Mouse (Mus musculus): Measurements from ENCODE around the gene Hsph1.

Hsph1 gene

DNA sequence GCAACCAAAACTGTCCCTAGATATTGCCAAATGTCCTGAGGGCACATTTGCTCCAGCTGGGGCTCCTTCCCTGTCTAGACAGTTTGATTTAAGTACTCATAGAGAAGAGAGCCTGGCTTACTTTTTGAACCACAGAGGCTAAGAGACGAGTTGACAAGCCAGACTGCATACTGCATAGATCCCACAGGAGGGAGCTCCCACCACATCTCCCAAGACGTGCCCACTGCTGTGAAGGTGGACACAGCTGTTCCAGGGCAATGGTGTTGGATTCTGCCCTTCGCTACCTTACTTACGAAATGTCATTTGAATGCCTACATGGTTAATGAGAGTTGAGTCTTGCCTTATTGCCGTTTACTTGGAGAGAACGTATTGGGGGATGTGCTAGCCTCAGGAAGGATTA, 6.2 kb upstream of the Hsph1 start:
- DNase-seq (ENCODE audit: low spot score in 2 of 2): no peak

GRCm38 (mm10) chr5:149641277-149641892, 5.2 kb upstream of the Hsph1 start:
- no peak for DNase-seq (ENCODE audit: low spot score in 2 of 2)

DNA sequence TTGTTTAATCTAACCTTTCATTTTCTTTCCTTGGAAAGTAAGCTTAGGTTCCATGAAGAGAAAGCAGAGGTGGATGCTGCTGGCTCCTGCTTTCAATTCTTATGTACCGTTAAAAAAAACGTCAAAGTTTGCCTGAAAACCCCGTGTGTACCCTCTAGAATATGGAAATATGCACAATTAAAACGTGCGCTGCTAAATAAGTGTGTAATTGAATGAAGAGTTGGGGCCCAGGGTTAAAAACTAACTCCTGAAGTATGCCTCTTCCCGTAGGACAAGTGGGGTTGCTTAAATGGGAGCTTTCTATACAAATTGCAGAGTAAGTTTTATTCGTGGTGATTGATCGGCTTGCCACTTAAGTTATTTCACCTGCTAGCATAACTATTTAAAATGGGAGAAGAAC, 1.1 kb upstream of the Hsph1 start:
- DNase-seq (ENCODE audit: low spot score in 2 of 2): no peak

DNA sequence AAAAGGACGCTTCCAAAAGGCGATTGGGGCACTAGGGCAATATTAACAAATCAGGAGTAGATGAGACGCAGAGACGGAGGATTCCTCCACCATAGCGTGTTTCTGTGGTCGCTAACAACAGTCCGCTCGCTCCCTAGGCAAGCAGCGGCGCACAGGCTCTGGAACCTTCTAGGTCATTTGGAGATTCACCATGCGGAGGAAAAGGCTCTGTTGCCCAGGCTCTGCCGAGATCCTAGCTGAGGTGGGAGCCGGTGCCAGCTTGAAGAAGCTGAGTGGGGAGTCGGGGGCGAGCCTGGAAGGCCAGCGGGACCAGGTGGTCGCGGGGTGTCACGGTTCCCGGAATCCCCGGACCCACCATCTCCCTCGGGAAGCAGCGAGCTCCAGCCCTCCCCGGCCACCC, 620 bp downstream of the Hsph1 start:
- DNase-seq (ENCODE audit: low spot score in 2 of 2): peak in 1 of 2 experiments; percentile 23

GRCm38 (mm10) chr5:149634409-149635035, 1.7 kb downstream of the Hsph1 start:
- DNase-seq (ENCODE audit: low spot score in 2 of 2): no peak

GRCm38 (mm10) chr5:149625547-149625946, 10.6 kb downstream of the Hsph1 start:
- DNase-seq (ENCODE audit: low spot score in 2 of 2): no peak

DNA sequence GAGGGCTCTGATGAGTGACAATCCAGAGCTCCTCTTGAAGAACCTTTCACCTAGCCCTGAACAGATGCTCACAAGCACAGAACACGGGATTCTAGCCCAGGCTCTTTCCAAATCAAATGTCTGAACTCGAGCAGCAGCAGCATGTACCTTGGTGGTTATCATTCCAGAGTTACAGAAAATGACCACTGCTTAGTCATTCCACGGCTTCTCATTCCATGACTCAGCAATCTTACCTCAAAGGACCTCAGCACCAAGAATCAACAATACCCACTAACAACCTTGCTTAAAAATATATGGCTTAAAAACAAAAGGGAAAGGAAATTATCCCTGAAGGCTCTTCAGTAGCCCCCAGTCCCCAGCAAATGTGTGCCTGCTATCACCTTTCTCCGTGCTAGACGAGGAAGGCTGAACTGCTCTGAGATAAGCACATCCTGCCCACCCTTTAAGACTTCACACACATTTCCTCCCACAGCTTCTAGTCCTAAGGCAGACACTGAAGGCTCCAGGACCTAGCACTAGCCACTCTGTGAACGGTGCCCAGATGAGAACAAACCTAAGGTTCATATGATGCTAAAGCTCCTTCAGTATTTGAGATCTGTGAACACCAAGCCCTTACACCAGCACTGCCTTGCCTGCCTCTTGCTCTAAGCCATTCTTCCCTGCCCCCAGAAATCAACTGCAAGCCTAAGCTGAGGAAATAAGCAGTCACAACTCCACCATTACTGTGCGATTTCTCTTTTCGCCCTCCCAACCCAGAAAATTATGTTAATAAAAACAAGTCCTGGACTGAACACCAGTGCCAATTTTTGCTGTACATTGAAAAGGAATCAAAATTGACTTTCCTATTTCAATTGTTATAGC, 12.1 kb downstream of the Hsph1 start:
- DNase-seq (ENCODE audit: low spot score in 2 of 2): no peak

- no peak for DNase-seq (ENCODE audit: low spot score in 2 of 2)
These were observed 13.5 kb downstream of the Hsph1 start for GRCm38 (mm10) chr5:149622644-149623043.

- DNase-seq (ENCODE audit: low spot score in 2 of 2): no peak
These were observed 14.0 kb downstream of the Hsph1 start for GRCm38 (mm10) chr5:149622152-149622551.

DNA sequence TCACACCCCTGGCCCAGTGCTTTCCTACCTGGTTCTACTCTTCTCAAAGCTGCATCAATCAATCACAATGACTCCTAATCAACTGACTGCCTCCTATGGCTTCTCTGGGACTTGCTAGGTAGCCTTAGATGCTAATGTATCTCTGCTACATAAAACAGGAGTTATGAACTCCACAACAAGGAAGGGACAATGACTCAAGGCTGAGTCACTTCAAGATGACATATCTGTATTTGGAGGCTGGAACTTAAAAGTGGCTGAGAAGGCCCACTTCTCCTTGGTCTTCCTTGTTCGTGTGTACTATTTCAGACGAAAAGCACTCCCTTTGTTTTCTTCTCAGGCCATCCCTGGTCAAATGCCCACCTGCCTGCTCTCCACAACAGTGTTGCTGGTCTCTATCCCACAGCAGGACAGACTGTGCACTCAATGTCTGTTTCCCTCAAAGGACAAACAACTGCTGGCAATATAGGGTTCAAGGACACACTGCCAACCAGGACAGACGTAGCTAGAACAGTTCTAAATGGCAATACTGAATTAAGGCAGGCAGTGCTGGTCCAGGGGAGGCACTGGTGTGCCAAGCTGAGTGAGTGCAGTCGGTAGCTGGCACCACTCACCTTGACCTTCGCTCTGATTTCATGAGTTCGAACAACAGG, 18.3 kb downstream of the Hsph1 start:
- DNase-seq (ENCODE audit: low spot score in 2 of 2): no peak

GRCm38 (mm10) chr5:149616817-149617216, 19.4 kb downstream of the Hsph1 start:
- DNase-seq (ENCODE audit: low spot score in 2 of 2): no peak

GRCm38 (mm10) chr5:149616138-149616537, 20.0 kb downstream of the Hsph1 start:
- no peak for DNase-seq (ENCODE audit: low spot score in 2 of 2)

- DNase-seq (ENCODE audit: low spot score in 2 of 2): no peak
These were observed 23.4 kb downstream of the Hsph1 start for GRCm38 (mm10) chr5:149612740-149613139.

- no peak for DNase-seq (ENCODE audit: low spot score in 2 of 2)
These were observed 24.0 kb downstream of the Hsph1 start for GRCm38 (mm10) chr5:149612165-149612518.

DNA sequence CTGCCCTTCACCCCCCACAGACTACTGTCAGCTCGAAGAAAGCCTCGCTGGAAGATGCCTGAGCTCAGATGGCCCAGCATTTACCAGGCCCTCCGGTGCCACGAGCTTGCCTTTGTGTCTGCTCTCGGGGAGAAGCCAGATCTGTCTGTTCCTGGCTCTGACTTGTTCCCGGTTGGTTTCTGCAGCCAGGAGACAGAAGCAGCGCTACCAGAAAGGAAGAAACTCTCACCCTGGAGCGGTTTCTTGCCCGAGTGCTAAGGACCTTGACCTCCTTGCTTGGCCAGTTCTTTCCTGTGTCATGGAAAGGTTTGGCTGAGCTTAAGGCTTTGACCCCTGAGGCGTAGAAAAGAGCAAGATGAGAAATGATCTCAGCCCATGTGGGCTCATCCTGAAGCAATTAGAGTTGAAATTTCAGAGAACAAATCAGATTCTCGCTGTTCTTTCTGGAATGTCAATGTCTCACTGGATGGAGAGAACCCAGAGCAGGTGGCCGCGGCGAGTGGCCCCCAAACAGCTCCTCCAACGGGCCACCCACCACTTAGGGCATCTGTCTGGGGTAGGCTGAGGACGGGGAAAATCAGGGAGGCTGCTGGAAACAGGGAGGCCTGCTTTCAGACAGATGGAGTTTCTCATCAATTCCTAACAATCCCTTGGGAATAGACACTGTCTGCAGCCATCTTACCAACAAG, 24.6 kb downstream of the Hsph1 start:
- DNase-seq (ENCODE audit: low spot score in 2 of 2): no peak

DNA sequence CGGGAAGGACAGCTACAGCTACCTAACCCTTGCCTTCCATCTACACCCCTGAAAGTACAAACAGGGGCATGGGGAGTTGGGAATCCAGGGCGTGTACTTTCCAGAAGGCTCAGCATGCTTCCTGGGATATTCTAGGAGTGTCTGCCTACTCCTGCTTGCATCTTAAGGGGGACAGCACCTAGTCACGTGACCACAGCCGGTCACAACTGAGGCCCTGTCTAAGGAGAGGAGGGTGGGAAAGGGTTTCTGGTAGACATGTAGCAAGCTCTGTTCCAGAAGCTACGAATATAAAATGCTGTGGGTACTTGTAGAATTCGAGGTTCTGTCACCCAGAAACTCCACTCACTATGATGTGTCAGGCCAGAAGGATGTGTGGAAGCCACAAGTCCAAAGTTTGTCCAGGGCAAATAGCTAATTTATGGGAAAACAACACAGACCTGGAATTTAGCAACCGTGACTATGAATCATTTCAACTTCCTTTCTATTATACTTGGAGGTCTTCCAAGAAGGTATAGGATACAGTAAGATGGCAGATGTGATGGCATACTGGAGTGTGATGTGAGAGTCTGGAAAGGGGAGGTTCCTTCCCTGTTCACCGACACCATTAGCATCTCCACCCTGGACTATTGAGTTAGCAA, 29.0 kb downstream of the Hsph1 start:
- DNase-seq (ENCODE audit: low spot score in 2 of 2): no peak

- no peak for DNase-seq (ENCODE audit: low spot score in 2 of 2)
These were observed 32.9 kb downstream of the Hsph1 start for GRCm38 (mm10) chr5:149603241-149603640.

DNA sequence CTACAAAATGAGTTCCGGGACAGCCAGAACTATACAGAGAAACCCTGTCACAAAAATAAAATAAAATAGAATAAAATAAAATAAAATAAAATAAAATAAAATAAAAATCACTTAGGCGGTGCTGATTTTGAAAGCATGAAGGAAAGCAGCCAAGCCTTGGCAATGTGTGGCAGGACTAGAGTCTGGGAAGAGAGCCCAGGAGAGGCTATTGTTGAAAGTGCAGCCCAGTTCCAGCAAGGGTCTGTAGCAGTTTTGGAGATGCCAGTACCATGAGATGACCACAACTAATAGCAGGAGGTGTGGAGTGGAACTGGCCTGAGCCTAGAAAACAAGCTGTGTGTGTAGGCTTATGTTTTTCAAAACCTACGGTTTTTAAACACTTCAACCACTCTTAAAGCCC, 34.2 kb downstream of the Hsph1 start:
- DNase-seq (ENCODE audit: low spot score in 2 of 2): no peak

GRCm38 (mm10) chr5:149597351-149597750, 38.8 kb downstream of the Hsph1 start:
- no peak for DNase-seq (ENCODE audit: low spot score in 2 of 2)

DNA sequence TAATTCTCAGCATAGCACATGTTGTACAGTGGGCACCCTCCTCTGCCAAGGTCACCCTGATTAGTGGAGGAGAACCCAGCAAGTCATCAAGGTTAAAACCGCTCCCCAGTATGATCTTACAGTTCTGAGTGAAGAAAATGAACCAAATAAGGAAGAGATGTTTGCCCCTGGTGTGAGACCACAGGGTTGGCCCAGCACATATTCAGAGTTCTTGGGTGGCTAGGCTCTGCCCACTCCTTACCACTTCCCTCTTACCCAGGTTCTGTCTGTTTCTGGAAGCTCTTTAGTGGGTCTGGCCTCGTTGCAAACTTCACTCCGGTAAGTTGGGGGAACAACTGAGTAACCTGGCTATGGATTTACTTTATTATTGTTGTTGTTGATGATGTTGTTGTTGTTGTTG, 42.0 kb downstream of the Hsph1 start:
- DNase-seq (ENCODE audit: low spot score in 2 of 2): no peak

- DNase-seq (ENCODE audit: low spot score in 2 of 2): no peak
These were observed 46.2 kb downstream of the Hsph1 start for GRCm38 (mm10) chr5:149589932-149590331.
